Mouse (Mus musculus) layer of hippocampus, adult 6 months (tissue): ENCODE measurements around the gene Psg26. TPM values are rescaled to one million over a fixed set of nuclear protein-coding genes. Genes with fewer than 3 reads are reported as not detected.

Source experiments
- long read RNA-seq, 2 experiments: library from polyadenylated mRNA; unstranded; transcript quantifications; one replicate each; pipeline ENCODE4 v2.0.0; 2019 to 2020
- polyA plus RNA-seq: library from polyadenylated mRNA; unstranded; fragments of <200 nt; fragmentation: Nextera tagmentation; gene quantifications from 2 replicates; pipeline ENCODE4 v1.2.3, GENCODE M21; 2021

Gene Psg26
- not detected in 2 replicates for polyA plus RNA-seq
- long read RNA-seq, experiment 1: 0 reads
- long read RNA-seq, experiment 2: 0 reads

GRCm38 (mm10) chr7:18484077-18484476, at the start of gene Psg26:
Gene Psg26, minus strand, starts transcription at chr7:18484177.

GRCm38 (mm10) chr7:18532169-18532568, 48.2 kb upstream of the Psg26 start, which contains the start of gene Psg25:
Gene Psg25, minus strand, starts transcription at chr7:18532269.

GRCm38 (mm10) chr7:18431941-18432340, 52.0 kb downstream of the Psg26 start, which contains the start of gene Psg28:
Gene Psg28, minus strand, starts transcription at chr7:18432041.

Other genes with a start within 250 kb of the Psg26 start
- gene Mill1, start 238.8 kb downstream of the Psg26 start, polyA plus RNA-seq: not detected in 2 replicates
- not detected in 2 replicates for gene Psg18, start 129.2 kb downstream of the Psg26 start, polyA plus RNA-seq
- not detected in 2 replicates for gene Psg28, start 52.1 kb downstream of the Psg26 start, polyA plus RNA-seq
- gene Psg25, start 48.1 kb upstream of the Psg26 start, polyA plus RNA-seq: not detected in 2 replicates
- not detected in 2 replicates for gene Psg27, start 83.1 kb upstream of the Psg26 start, polyA plus RNA-seq
- not detected in 2 replicates for gene Psg23, start 132.3 kb upstream of the Psg26 start, polyA plus RNA-seq
- not detected in 2 replicates for gene Psg21, start 172.5 kb upstream of the Psg26 start, polyA plus RNA-seq
- gene Psg20, start 202.0 kb upstream of the Psg26 start, polyA plus RNA-seq: not detected in 2 replicates
- gene Psg22, start 233.9 kb upstream of the Psg26 start, polyA plus RNA-seq: not detected in 2 replicates